In genomic region chr5:32922906-32923305, GRCm38 (mm10) we compare ENCODE assay signal across 23 mouse cellular contexts. TPM values are rescaled to one million over a fixed set of nuclear protein-coding genes. Genes with fewer than 3 reads are reported as not detected.
DNase-seq lines count a peak whose midpoint lies in the region; ATAC-seq and TF ChIP-seq lines count a peak whose summit lies in the region.
"Had no signal": no experiment of that assay in that cellular context is flagged by ENCODE, and none has a peak within 500 bp of the region (broad histone marks: within the 10 kb centered on the region; RNA-seq: fewer than 3 reads in every experiment).

No protein-coding gene starts in this region.

- 0 out of 4 replicates have a peak, but pooled peaks cover 0 to 3% of the 10 kb centered on the region in 2 experiments for H3K4me1 ChIP-seq in ES-E14 (ENCODE audit: control insufficient read depth in 2 of 2, insufficient read depth in 2 of 2, low read length in 2 of 2, poor library complexity in 1 of 2)
- no peaks in the 10 kb centered on the region for H3K4me1 ChIP-seq in heart, adult 2 months (ENCODE audit: control insufficient read depth, insufficient read depth, low read length)
- H3K4me1 ChIP-seq: embryonic facial prominence, embryonic 13.5 days; embryonic facial prominence, embryonic 15.5 days; forebrain, embryonic 13.5 days; forebrain, embryonic 15.5 days had no signal

- in situ Hi-C loops in ES-E14 (cut with MboI; ENCODE audit: low sequenced_read_pairs in 2 of 2, unreplicated experiment in 2 of 2) = loop anchor here in 1 of 2 experiments (10.0 kb wide), 1 partner anchor 112 kb away; no protein-coding TSS in a partner anchor

- no peak for TF ChIP-seq CTCF in heart, adult 2 months (IDR thresholded peaks at IDR 0.05)

- H3K79me2 ChIP-seq in heart, adult 2 months (replicated peaks; ENCODE audit: control insufficient read depth, insufficient read depth, low read length) = no peaks in the 10 kb centered on the region

- no peak for TF ChIP-seq EP300 in heart, adult 2 months (IDR thresholded peaks at IDR 0.05; ENCODE audit: insufficient read depth, low read depth, low read length)

- no peaks in the 10 kb centered on the region for H3K27me3 ChIP-seq in heart, adult 2 months (ENCODE audit: control insufficient read depth, insufficient read depth, low read length)
- H3K27me3 ChIP-seq: CH12.LX; embryonic facial prominence, embryonic 13.5 days; embryonic facial prominence, embryonic 15.5 days; forebrain, embryonic 13.5 days; forebrain, embryonic 15.5 days had no signal

- ATAC-seq in frontal cortex, adult (ENCODE audit: low TSS enrichment) = peak; percentile 93
- 0 out of 2 replicates have a peak, but pooled peaks have one; percentile 29 for ATAC-seq in erythroblast, adult 5-6 weeks (replicated peaks; ENCODE audit: low FRiP score, poor library complexity, severe bottlenecking)
- ATAC-seq: CD4-positive, CD25-positive, alpha-beta regulatory T cell, adult 4 months; forebrain, embryonic 13.5 days; forebrain, embryonic 15.5 days; forebrain, postnatal 0 days had no signal

- no peaks in the 10 kb centered on the region for H3K9me3 ChIP-seq in ES-E14 (ENCODE audit: control insufficient read depth, insufficient read depth, low read depth, low read length)
- H3K9me3 ChIP-seq: embryonic facial prominence, embryonic 13.5 days; embryonic facial prominence, embryonic 15.5 days; forebrain, embryonic 13.5 days; forebrain, embryonic 15.5 days had no signal

- H3K4me3 ChIP-seq in ES-E14 (ENCODE audit: insufficient read depth in 1 of 2, low read depth in 1 of 2, low read length in 2 of 2, poor library complexity in 1 of 2, severe bottlenecking in 1 of 2) = no peak overlapping the region
- H3K4me3 ChIP-seq in heart, adult 2 months = no peak overlapping the region
- H3K4me3 ChIP-seq: embryonic facial prominence, embryonic 13.5 days; embryonic facial prominence, embryonic 15.5 days; forebrain, embryonic 13.5 days; forebrain, embryonic 15.5 days had no signal

- WGBS in heart, adult 2 months = 90% methylated on average over 4 of the region's 4 CpGs

- no peak for TF ChIP-seq POLR2A in heart, adult 2 months (IDR thresholded peaks at IDR 0.05; ENCODE audit: insufficient read depth, low read depth, low read length)

- no peak for DNase-seq in frontal cortex, postnatal 36 days (ENCODE audit: low spot score in 2 of 2)
- DNase-seq in ES-E14 (ENCODE audit: low read depth, low spot score) = no peak
- DNase-seq in neural tube, embryonic 10.5 days (ENCODE audit: extremely low spot score, low spot score) = no peak
- no peak for DNase-seq in heart, adult 2 months
- DNase-seq: adrenal gland, adult 2 months; adrenal gland, postnatal 10 days; adrenal gland, postnatal 25 days; B cell, adult 2 months; cerebellum, adult 11-12 months; cerebellum, adult 8-10 months; cerebellum, adult 9-11 months; cerebellum, postnatal 14 days; cerebellum, postnatal 36 days; embryo, embryonic 11 days; forebrain, postnatal 0 days had no signal

- 0 out of 2 replicates have a peak overlapping the region, but pooled peaks have one; percentile 31 for H3K27ac ChIP-seq in ES-E14 (ENCODE audit: insufficient read depth, low read depth, low read length, poor library complexity, severe bottlenecking)
- no peak overlapping the region for H3K27ac ChIP-seq in heart, adult 2 months
- H3K27ac ChIP-seq: embryonic facial prominence, embryonic 13.5 days; embryonic facial prominence, embryonic 15.5 days; forebrain, embryonic 13.5 days; forebrain, embryonic 15.5 days had no signal

- H3K36me3 ChIP-seq in ES-E14 (ENCODE audit: control insufficient read depth, insufficient read depth, low read length, poor library complexity, severe bottlenecking) = peaks cover 15% of the 10 kb centered on the region
- peaks cover under 1% of the 10 kb centered on the region; the same call in 1 of the 2 replicates for H3K36me3 ChIP-seq in heart, adult 2 months (ENCODE audit: control insufficient read depth, insufficient read depth, low read length)

- intact Hi-C loops in heart, adult 2 months (cut with DNase I) = no loop called here

- no peak overlapping the region for H3K9ac ChIP-seq in ES-E14 (ENCODE audit: insufficient read depth, low read depth, low read length, poor library complexity, severe bottlenecking)
- H3K9ac ChIP-seq in heart, adult 2 months (ENCODE audit: low read depth, low read length) = no peak overlapping the region
- H3K9ac ChIP-seq: embryonic facial prominence, embryonic 13.5 days; embryonic facial prominence, embryonic 15.5 days; forebrain, embryonic 13.5 days; forebrain, embryonic 15.5 days; forebrain, postnatal 0 days had no signal

TF ChIP-seq in ES-E14, 5 proteins besides CTCF, POLR2A, EP300 and RAD21:
- TF ChIP-seq MAFK (IDR thresholded peaks at IDR 0.05; ENCODE audit: insufficient read depth, low read depth, low read length) = no peak
- TF ChIP-seq CHD2 (IDR thresholded peaks at IDR 0.05; ENCODE audit: low read depth, low read length) = no peak
- no peak for TF ChIP-seq ZNF384 (IDR thresholded peaks at IDR 0.05; ENCODE audit: low read depth, low read length)
- no peak for TF ChIP-seq ZC3H11A (IDR thresholded peaks at IDR 0.05; ENCODE audit: borderline replicate concordance, low read depth, low read length)
- no peak for TF ChIP-seq HCFC1 (IDR thresholded peaks at IDR 0.05; ENCODE audit: borderline replicate concordance, insufficient read depth, low read length)

RNA-seq across cellular contexts. Expression of gene Depdc5, which starts 59.4 kb away (rescaled TPM):
- total RNA-seq in ES-E14 (2012; rRNA removed) = 27.2 and 27.5 TPM in 2 replicates
- 3.6 and 23.6 TPM in 2 replicates for total RNA-seq in erythroblast, adult 5-6 weeks (2015; ENCODE audit: low replicate concordance)
- 5.8 and 11.3 TPM in 2 replicates for total RNA-seq in erythroblast, adult 5-6 weeks (2017; ENCODE audit: low replicate concordance)
- 10 to 100 TPM; 17.5 to 22.3 TPM for total RNA-seq in heart, adult 2 months (2021)
- 7.6 and 15.1 TPM in 2 replicates for polyA plus RNA-seq in heart, adult 2 months (2012; rRNA removed)
